Mouse (Mus musculus): ENCODE results near the gene Chrna10.

- no peak for TF ChIP-seq POLR2A (IDR thresholded peaks at IDR 0.05; ENCODE audit: low read depth, low read length)
- TF ChIP-seq CTCF (IDR thresholded peaks at IDR 0.05; ENCODE audit: extremely low read depth, insufficient read length, insufficient replicate concordance, low read depth, low read length) = no peak
These were observed 34.8 kb downstream of the Chrna10 start for GRCm38 (mm10) chr7:102081784-102082183.

Measured in small intestine, adult 2 months (tissue).